Mouse (Mus musculus): ENCODE measurements around the gene Hdc.
A peak's percentile ranks its signal among the peaks of the same experiment; 100 is the strongest.
"Not testable (repeated sequence)": the region's sequence is repeated elsewhere in the genome, so short reads cannot be mapped to it uniquely, and the experiment has no call there.

The Hdc gene

GRCm38 (mm10) chr2:126619249-126619704 lies at the start of gene Hdc:
Hdc (minus strand) TSS chr2:126619299.
- DNase-seq, result no peak

GRCm38 (mm10) chr2:126668621-126669252 lies 49.6 kb upstream of the Hdc start:
- no peak for DNase-seq

- no peak for DNase-seq
Observed at GRCm38 (mm10) chr2:126665984-126666383, 46.9 kb upstream of the Hdc start.

DNA sequence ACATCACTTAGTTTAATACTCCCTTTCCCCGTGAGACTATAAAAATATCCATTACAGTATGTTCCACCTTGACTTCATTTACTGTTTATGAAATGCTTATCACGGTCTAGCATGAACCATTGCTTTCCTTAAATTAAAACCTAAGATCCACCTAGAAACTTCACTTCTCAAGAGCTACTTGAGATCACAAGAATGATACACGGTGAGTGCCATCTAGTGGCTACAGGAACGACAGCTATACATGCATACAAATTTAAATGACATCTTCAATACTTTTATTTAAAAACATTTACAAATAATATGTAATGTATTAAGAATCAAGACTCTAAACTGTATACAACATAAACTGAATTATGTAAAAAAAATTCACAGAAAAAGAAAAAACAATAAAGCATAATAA lies 44.4 kb upstream of the Hdc start:
- no peak for DNase-seq

GRCm38 (mm10) chr2:126652929-126653328 lies 33.8 kb upstream of the Hdc start:
- no peak for DNase-seq

DNA sequence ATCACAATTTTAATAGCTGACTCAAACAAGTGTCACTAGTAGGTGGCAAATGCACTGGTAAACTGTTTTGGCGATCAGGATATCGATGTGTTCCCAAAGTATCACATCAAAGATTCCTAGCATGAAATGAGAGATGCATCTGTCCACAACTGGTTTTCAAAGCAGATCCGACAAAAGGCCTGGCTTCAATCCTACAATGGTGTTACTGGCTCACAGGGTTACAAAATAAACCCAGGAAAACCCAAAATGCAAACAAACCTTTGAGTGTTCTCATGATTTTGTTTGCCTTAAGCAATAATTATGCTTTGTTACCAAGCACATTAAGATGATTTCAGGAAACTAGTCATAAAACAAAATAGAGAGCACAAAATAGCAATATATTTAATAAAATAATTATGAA lies 28.7 kb upstream of the Hdc start:
- no peak for DNase-seq

DNA sequence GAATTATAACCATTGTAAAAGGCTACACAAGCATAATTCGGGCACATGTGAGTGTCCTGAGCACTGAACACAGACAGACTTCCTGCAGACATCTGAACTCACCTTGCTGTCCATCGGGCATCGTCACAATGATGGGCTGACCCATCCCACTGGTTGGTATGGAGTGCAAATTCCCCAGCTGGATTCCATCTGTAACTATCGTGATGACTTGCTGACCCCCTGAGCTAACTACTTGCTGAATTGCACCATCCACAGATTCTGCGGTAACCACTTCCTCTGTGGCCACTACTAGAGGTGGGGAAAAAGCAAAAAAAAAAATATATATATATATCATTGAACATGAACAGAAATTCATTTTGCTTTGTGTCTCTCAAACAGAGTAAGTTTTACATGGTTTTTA lies 27.4 kb upstream of the Hdc start:
- no peak for DNase-seq

DNA sequence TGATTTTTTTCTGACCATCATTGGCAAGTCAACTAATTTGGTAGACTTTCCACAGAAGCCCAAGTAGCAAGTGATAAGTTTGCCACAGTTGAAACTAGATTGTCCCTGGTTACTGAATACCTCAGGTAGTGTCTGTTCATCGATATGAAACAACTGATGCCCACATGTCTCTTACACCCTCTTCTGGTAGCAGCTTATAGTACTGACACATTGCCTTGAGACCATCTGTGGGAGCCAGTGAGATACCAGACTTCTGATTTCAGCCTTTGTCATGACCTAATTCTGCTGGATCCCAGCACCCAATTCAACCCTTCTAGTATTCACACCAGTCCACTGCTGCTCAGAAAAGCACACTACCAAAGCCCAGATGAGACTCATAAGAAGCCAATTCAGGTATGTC lies 25.7 kb upstream of the Hdc start:
- DNase-seq, result no peak

- DNase-seq, result no peak
Observed at GRCm38 (mm10) chr2:126640298-126640697, 21.2 kb upstream of the Hdc start.

GRCm38 (mm10) chr2:126635939-126636823 lies 17.1 kb upstream of the Hdc start:
- no peak for DNase-seq

DNA sequence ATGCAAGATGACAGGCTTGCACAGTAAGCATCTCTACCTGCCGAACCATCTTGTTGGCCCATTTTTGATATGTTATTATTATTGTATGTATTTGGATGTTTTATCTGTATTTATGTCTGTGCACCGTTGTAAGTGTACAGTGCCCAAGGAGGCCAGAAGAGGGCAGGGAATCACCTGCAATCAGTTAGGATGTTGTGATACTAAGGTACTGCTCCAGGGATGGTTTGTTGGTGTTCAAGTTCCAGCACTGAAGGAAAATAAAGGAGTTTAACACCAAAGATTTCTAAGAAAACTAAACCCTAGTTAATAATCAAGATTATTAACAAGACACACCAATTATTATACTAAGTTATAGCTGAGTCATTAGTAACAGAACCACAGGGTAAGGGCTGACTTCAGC lies 14.1 kb upstream of the Hdc start:
- DNase-seq, result no peak

GRCm38 (mm10) chr2:126628455-126628995 lies 9.4 kb upstream of the Hdc start:
- no peak for DNase-seq

DNA sequence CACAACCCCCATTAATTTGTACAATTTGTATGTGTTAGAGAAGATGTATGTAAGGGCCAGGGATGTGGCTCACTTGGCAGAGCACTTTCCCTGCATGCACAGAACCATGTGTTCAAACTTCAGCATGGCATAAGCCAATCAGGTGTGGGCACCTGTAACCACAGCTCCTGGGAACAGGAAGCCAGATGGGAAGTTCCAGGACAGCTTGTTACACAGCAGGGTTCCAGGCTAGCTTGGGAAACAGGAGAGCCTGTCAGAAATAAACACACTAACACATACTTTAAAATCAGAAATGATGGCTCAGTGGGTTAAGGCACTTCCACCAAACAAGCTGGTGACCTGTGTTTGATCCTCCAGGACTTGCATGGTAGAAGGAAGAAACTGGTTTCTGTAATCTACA lies 4.0 kb upstream of the Hdc start:
- peak; percentile 72 for DNase-seq

- no peak for DNase-seq
Observed at GRCm38 (mm10) chr2:126622455-126622854, 3.4 kb upstream of the Hdc start.

DNA sequence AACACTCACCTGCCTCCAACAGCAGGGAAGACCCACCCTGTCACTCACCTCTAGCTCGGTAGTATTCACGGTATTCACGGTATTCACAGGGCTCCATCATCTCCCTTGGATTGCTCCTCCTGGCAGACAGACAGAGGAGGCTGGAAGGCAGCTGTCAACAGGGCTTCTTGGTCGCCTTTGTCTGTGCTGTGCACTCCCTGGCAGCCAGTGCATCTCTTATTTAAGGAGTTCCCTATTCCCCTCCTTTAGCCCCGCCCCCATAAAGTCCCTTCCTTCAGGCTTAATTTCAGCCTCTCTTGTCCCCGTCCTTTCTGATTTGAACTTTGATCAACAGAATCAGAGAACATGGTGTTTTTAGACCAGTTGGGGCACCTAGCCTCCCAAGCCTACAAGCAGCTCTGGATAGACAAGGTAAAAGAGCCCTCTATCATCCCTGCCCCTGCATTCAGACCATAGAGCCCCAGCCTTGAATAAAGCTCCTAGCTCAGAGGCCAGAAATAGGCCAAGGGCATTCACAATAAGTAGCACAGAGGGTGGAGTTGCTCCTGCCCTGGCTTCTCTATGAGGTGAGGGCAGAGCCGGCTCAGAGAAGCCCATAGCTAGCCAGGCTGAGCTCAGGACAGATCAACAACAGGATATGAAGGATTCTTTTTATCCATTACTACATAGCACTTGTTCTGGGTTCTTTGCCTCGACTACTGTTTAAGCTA lies 474 bp downstream of the Hdc start:
- DNase-seq, result no peak

DNA sequence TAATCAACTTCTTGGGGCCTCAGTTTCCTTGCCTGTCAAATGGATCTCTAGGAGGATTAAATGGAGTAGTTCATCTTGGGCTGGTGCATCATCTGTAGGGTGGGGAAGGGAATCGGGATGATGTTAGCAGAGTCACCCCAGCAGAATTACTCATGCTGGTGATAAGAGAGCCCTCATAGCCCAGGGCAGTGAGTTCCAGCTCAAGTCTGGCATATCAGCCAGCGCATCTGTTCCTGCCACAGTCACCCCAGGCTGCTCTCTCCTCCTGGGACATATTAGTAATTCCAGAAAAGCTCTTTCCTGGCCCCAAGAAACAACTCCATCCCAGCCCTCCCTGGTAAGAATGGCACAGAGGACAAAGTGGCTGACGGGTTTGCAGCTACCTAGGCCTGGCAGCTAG lies 3.7 kb downstream of the Hdc start:
- DNase-seq, result no peak

DNA sequence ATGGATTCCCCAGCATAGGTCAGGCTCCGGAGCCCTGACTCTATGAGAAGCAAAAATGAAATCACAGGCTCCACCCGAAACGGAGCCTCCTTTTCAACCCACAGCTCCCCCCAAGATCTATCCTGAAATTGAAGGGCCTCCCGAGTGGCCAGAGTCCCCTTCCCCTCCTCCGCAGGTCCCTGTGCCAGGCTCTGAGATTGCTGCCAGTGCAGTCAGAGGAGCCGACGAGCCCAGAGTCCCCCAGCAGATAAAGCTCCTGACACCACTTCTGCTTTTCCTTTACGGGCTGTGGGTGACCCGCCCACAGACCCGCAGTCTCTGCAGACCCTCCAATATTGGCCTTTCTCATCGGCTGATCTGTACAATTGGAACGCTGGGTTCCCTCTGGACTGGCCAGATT lies 9.5 kb downstream of the Hdc start:
- DNase-seq, result not testable (repeated sequence)

DNA sequence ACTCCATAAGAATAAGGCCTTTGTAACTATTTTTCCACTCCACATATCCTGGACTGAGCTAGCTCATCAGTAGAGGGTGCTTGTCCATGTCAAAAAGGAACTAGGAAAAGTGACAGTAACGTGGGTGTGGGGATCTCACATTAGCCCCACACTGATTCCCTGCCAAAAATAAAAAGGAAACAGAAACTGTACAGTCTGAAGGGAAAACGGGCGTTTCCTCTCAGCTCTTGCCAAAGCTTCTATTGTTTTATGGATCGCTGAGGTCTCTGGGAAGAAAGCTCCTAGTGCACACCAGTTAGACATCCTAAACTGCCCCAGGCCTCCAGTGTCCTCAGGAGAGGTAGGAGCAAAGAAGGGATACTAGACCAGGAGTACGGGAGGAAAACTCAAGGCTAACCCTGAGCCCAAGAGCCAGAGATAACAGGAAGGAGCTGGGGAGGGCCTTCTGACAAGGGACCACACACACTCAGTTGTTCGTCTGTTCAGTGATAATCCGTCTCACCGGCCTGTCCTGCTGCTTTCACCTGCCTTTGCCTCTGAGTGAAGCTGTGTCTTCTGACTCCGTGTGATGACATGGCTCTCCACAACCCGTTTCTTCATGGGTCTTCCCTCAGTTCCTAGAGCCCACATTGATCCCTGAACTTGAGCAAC lies 11.4 kb downstream of the Hdc start:
- no peak for DNase-seq

DNA sequence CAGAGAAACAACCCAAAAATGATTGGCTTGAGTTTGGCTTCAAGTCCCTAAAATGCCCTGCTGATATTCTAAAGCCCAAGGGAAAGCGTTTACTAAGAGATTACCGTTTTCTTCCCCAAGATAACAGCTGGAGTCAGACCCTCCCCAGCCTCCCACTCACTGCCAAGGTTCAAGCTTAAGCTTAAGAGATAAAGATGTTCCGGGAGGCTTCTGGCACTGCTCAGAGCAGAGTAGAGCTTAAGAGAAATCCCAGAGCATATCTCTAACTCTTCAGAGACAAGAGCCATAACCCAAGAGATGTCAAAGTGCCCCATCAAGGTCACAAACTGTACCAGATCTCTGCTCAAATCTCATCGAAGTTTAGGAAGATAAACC lies 12.4 kb downstream of the Hdc start:
- DNase-seq, result no peak

- DNase-seq, result no peak
Observed at GRCm38 (mm10) chr2:126606061-126606687, 12.9 kb downstream of the Hdc start.

DNA sequence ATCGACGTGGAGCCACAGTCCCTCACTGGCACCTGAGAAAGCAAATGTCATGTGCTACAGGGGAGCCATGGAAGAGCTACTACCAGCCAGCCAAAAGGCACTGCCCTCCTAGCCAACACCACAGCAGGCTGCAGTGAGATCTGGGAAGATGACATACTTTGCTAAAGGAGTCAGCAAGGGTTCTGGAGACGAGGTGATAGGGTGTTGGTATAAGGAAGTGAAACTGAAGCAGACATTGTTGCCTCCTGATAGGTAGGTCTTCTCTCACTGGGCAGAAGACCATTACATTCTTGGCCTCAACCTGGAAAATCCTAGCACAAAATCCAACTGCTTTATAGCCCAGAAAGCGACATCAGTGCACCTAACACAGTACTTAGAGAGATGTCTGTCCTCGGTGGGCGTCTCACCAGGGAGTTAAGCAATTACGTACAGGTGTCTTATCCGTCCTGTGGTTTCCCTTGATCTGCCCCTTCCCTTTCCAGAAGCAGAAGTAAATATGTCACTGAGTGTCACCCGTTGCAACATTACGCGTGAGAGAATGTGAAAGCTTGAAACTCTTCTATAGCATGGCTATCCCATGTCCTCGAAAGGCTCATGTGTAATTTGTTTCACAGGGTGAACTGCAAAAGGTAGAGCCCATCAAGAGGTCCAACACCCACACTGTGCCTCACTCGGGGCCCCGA lies 17.0 kb downstream of the Hdc start:
- DNase-seq, result no peak

GRCm38 (mm10) chr2:126600533-126600932 lies 18.6 kb downstream of the Hdc start:
- no peak for DNase-seq

All from cerebellum, adult 11 months (tissue).